Mouse (Mus musculus): ENCODE measurements around the gene Car9. TPM values are rescaled to one million over a fixed set of nuclear protein-coding genes. Genes with fewer than 3 reads are reported as not detected.
"Not testable (repeated sequence)": the region's sequence is repeated elsewhere in the genome, so short reads cannot be mapped to it uniquely, and the experiment has no call there.

Gene Car9
- polyA plus RNA-seq, 1 experiment from 2014 or later, result 4.5 TPM

DNA sequence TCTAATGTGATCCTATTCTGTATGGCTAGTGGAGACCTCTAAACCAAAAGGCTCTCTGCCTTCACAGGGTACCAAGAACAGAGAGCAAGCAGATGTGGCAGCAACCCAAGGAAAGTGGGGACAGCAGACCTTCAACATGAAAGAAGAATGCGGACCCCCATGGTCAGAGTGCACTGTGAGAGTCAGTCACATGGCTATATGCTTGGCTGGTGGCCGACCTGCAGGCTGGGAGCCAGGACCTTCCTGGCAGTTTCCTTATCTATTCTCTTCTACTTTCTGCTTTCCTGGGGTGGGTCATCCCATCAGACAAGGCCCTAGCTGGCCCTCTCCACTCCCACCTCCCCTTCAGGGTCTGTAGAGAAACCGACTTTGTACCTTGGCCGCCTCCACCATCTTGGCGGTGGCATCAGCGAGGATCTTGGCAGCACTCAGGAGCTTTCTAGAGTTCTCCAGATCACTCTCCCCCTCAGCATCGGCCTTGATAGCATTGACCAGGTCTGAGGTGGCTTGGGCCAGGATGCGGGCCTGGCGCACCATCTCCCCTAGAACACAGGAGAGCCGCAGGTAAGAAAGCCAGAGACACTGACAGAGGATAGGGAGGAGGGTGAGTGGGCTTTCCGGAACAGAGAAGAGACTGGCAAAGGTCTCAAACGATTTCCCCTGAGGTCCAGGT lies 39.7 kb downstream of the Car9 start:
- ATAC-seq (ENCODE audit: insufficient read depth) (no peak), DNase-seq (no peak)
- no peaks in the 10 kb centered on the region for H3K27me3 ChIP-seq (ENCODE audit: insufficient read depth, low read length)
- peaks cover 100% of the 10 kb centered on the region for H3K36me3 ChIP-seq (ENCODE audit: insufficient read depth)
- 91% methylated on average over 12 of the region's 12 CpGs for WGBS
- H3K9me3 ChIP-seq (ENCODE audit: low read depth, low read length), result no peaks in the 10 kb centered on the region
- H3K4me2 ChIP-seq, result no peak overlapping the region
- no peaks in the 10 kb centered on the region for H3K4me1 ChIP-seq (ENCODE audit: insufficient read depth)
- H3K9ac ChIP-seq, result no peak overlapping the region
- no peak overlapping the region for H3K4me3 ChIP-seq (ENCODE audit: low read depth, low read length)
- TF ChIP-seq CTCF (IDR thresholded peaks at IDR 0.05; ENCODE audit: low read depth), result no peak
- no peak overlapping the region for H3K27ac ChIP-seq (ENCODE audit: low read depth)

GRCm38 (mm10) chr4:43547160-43547559 lies 40.4 kb downstream of the Car9 start:
- no peaks in the 10 kb centered on the region for H3K27me3 ChIP-seq (ENCODE audit: insufficient read depth, low read length)
- no peak for TF ChIP-seq CTCF (IDR thresholded peaks at IDR 0.05; ENCODE audit: low read depth)
- no peaks in the 10 kb centered on the region for H3K4me1 ChIP-seq (ENCODE audit: insufficient read depth)
- WGBS, result 92% methylated on average over 8 of the region's 8 CpGs
- no peak overlapping the region for H3K27ac ChIP-seq (ENCODE audit: low read depth)
- H3K9me3 ChIP-seq (ENCODE audit: low read depth, low read length), result no peaks in the 10 kb centered on the region
- DNase-seq, result no peak
- H3K36me3 ChIP-seq (ENCODE audit: insufficient read depth), result peaks cover 100% of the 10 kb centered on the region
- H3K4me2 ChIP-seq, result no peak overlapping the region
- no peak overlapping the region for H3K4me3 ChIP-seq (ENCODE audit: low read depth, low read length)
- ATAC-seq (ENCODE audit: insufficient read depth), result no peak
- H3K9ac ChIP-seq, result no peak overlapping the region

DNA sequence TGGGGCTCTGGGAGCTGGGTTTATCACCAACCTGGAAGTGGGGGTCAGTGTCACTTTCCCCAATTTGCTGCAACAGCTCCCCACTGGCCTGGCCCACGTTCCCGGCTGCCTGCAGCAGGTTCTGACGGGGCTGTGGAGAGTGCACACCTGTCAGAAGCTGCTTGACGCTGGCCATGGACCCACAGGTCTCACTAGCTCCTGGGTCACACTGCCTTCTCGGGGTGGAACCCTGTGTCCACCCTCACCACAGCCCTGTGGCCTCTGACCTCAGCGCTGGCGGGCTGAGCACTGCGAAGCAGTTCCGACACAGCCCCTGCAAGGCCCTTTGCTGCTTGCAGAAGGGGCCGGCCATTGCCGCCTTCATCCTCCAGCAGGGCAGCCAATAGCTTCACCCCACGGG lies 42.3 kb downstream of the Car9 start:
- peaks cover 100% of the 10 kb centered on the region for H3K36me3 ChIP-seq (ENCODE audit: insufficient read depth)
- no peak overlapping the region for H3K27ac ChIP-seq (ENCODE audit: low read depth)
- no peak overlapping the region for H3K4me2 ChIP-seq
- no peak overlapping the region for H3K9ac ChIP-seq
- ATAC-seq (ENCODE audit: insufficient read depth), result no peak
- H3K4me1 ChIP-seq (ENCODE audit: insufficient read depth), result no peaks in the 10 kb centered on the region
- H3K27me3 ChIP-seq (ENCODE audit: insufficient read depth, low read length), result no peaks in the 10 kb centered on the region
- 90% methylated on average over 12 of the region's 12 CpGs for WGBS
- H3K9me3 ChIP-seq (ENCODE audit: low read depth, low read length), result no peaks in the 10 kb centered on the region
- TF ChIP-seq CTCF (IDR thresholded peaks at IDR 0.05; ENCODE audit: low read depth), result no peak
- no peak for DNase-seq
- H3K4me3 ChIP-seq (ENCODE audit: low read depth, low read length), result no peak overlapping the region

DNA sequence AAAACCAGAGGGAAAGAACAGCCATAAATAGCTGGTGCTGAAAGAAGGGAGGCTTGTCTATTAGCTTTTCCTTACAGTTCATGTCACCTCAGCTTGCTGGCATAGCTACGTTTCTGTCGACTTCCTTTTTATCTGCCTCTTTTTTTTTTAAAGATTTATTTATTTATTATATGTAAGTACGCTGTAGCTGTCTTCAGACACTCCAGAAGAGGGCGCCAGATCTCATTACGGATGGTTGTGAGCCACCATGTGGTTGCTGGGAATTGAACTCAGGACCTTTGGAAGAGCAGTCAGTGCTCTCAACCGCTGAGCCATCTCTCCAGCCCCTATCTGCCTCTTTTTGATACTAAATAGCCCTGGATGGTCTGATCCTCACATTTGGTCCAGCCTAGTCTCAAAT lies 45.1 kb downstream of the Car9 start:
- WGBS, result 80% methylated on average over 6 of the region's 6 CpGs
- not testable (repeated sequence) for ATAC-seq (ENCODE audit: insufficient read depth); H3K9ac ChIP-seq; H3K4me3 ChIP-seq (ENCODE audit: low read depth, low read length); H3K4me1 ChIP-seq (ENCODE audit: insufficient read depth); H3K4me2 ChIP-seq; H3K27ac ChIP-seq (ENCODE audit: low read depth); H3K9me3 ChIP-seq (ENCODE audit: low read depth, low read length); H3K27me3 ChIP-seq (ENCODE audit: insufficient read depth, low read length); DNase-seq
- H3K36me3 ChIP-seq (ENCODE audit: insufficient read depth), result peaks cover 100% of the 10 kb centered on the region

- 97% methylated on average over 5 of the region's 5 CpGs for WGBS
- no peak for ATAC-seq (ENCODE audit: insufficient read depth)
- peaks cover 94% of the 10 kb centered on the region for H3K36me3 ChIP-seq (ENCODE audit: insufficient read depth)
- no peak overlapping the region for H3K4me2 ChIP-seq
- DNase-seq, result no peak
- H3K27me3 ChIP-seq (ENCODE audit: insufficient read depth, low read length), result no peaks in the 10 kb centered on the region
- H3K9me3 ChIP-seq (ENCODE audit: low read depth, low read length), result no peaks in the 10 kb centered on the region
- peaks cover 1% of the 10 kb centered on the region; the same call in 1 of the 2 replicates for H3K4me1 ChIP-seq (ENCODE audit: insufficient read depth)
- TF ChIP-seq CTCF (IDR thresholded peaks at IDR 0.05; ENCODE audit: low read depth), result no peak
- no peak overlapping the region for H3K4me3 ChIP-seq (ENCODE audit: low read depth, low read length)
- H3K9ac ChIP-seq, result no peak overlapping the region
- no peak overlapping the region for H3K27ac ChIP-seq (ENCODE audit: low read depth)
These were observed 45.7 kb downstream of the Car9 start for GRCm38 (mm10) chr4:43552437-43552836.

DNA sequence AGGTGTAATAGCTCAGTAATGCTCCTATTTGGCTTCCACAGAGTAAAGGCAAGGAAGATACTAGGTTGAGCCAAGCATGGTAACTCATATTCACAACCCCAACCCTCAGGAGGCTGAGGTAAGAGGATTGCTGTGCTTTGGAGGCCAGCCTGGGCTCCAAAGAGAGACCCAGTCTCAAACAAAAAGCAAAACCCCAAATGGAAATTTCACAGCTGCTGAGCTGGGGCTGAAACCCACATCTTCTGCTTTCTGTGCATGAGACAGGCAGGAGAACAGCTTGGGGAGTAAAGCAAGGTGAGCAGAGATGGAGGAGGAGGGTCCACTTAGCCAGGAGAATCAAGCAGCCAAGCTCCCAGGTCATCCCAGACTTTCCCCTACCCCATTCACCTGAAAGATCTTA lies 47.1 kb downstream of the Car9 start:
- TF ChIP-seq CTCF (IDR thresholded peaks at IDR 0.05; ENCODE audit: low read depth), result no peak
- Histone ChIP-seq H3K9me3 (ENCODE audit: low read depth, low read length) (no peaks in the 10 kb centered on the region), H3K36me3 (ENCODE audit: insufficient read depth) (peaks cover 80% of the 10 kb centered on the region), H3K27me3 (ENCODE audit: insufficient read depth, low read length) (no peaks in the 10 kb centered on the region), H3K27ac (ENCODE audit: low read depth) (no peak overlapping the region), H3K4me2 (no peak overlapping the region), H3K4me3 (ENCODE audit: low read depth, low read length) (no peak overlapping the region), H3K9ac (no peak overlapping the region), H3K4me1 (ENCODE audit: insufficient read depth) (peaks cover 15% of the 10 kb centered on the region)
- ATAC-seq (ENCODE audit: insufficient read depth) (no peak), DNase-seq (no peak)

DNA sequence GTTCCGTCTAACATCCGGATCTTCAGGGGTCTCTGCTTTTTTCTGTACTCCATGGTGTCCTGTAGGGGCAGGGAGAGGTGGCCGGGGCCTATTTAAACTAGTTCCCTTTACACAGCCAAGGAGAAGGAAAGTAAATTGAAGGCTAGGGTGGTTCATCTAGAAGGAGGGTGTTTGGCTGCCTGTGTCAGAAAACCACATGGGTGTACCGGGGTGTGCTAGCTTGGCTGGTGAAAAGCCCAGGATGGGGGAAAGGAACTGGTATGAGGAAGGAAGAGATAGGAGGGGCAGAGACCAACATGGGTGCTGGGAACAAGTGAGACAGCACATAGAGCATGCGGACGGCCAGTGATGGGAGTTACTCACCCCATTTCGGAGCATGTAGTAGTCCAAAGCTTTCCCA lies 49.2 kb downstream of the Car9 start:
- DNase-seq, result no peak
- H3K27me3 ChIP-seq (ENCODE audit: insufficient read depth, low read length), result no peaks in the 10 kb centered on the region
- peaks cover 59% of the 10 kb centered on the region for H3K36me3 ChIP-seq (ENCODE audit: insufficient read depth)
- peaks cover 34% of the 10 kb centered on the region for H3K4me1 ChIP-seq (ENCODE audit: insufficient read depth)
- H3K9me3 ChIP-seq (ENCODE audit: low read depth, low read length), result no peaks in the 10 kb centered on the region
- no peak for TF ChIP-seq CTCF (IDR thresholded peaks at IDR 0.05; ENCODE audit: low read depth)
- no peak for ATAC-seq (ENCODE audit: insufficient read depth)
- no peak overlapping the region for H3K27ac ChIP-seq (ENCODE audit: low read depth)
- no peak overlapping the region for H3K9ac ChIP-seq
- H3K4me3 ChIP-seq (ENCODE audit: low read depth, low read length), result no peak overlapping the region
- 95% methylated on average over 7 of the region's 7 CpGs for WGBS
- no peak overlapping the region for H3K4me2 ChIP-seq
